Mouse (Mus musculus) lung, adult 2 months (tissue): ENCODE measurements around the gene Pnkp. TPM values are rescaled to one million over a fixed set of nuclear protein-coding genes. Genes with fewer than 3 reads are reported as not detected.

Experiments used
- DNase-seq: peaks from one replicate; pipeline ENCODE4 v3.0.0; 2022
- H3K4me1 ChIP-seq: fragments of 200-500 bp; 2 replicates; pipeline ENCODE4 v1.6.1; 2011; ENCODE audit warnings: low read length; ENCODE audit not compliant: control insufficient read depth, insufficient read depth
- H3K4me3 ChIP-seq: fragments of 200-500 bp; replicated peaks from 2 replicates; pipeline ENCODE3; 2011; ENCODE audit warnings: low read depth, mild to moderate bottlenecking, control low read depth, low read length; ENCODE audit errors: extremely low read depth
- CTCF ChIP-seq: fragments of 200-500 bp; IDR thresholded peaks from 2 replicates; pipeline ENCODE4 v1.5.1; 2011; ENCODE audit warnings: mild to moderate bottlenecking, low read length, control low read depth; ENCODE audit not compliant: insufficient read depth
- POLR2A ChIP-seq: fragments of 200-500 bp; IDR thresholded peaks from 2 replicates; pipeline ENCODE4 v1.6.1; 2011; ENCODE audit warnings: low read depth, mild to moderate bottlenecking, control low read depth, low read length, borderline replicate concordance; ENCODE audit errors: extremely low read depth
- WGBS: fragments of 180-500 bp; shearing (Covaris S2); methylation state at CpG from one replicate; pipeline ENCODE4 v1.1.7; 2018; 5-methylcytosine and 5-hydroxymethylcytosine counted together
- polyA plus RNA-seq: library from polyadenylated mRNA; depleted of rRNA; stranded (reverse); fragments of >200 nt; gene quantifications from 2 replicates; pipeline ENCODE4 v1.2.3, GENCODE M21; 2012

The Pnkp gene
- polyA plus RNA-seq, 1 experiment = 62.0 TPM

- WGBS = 22% methylated on average over 8 of the region's 8 CpGs
- TF ChIP-seq POLR2A = no peak
- no peak for TF ChIP-seq CTCF
- no peak overlapping the region for H3K4me3 ChIP-seq
- no peak for DNase-seq
- H3K4me1 ChIP-seq = peaks cover 10% of the 10 kb centered on the region
Measured at GRCm38 (mm10) chr7:44893197-44893596, 36.3 kb downstream of the Pnkp start.

GRCm38 (mm10) chr7:44894175-44894574, 37.2 kb downstream of the Pnkp start:
- WGBS = 85% methylated on average over 3 of the region's 3 CpGs
- H3K4me3 ChIP-seq = no peak overlapping the region
- TF ChIP-seq POLR2A = no peak
- no peak for DNase-seq
- peaks cover 10% of the 10 kb centered on the region for H3K4me1 ChIP-seq

GRCm38 (mm10) chr7:44895206-44895592, 38.3 kb downstream of the Pnkp start:
- TF ChIP-seq POLR2A = no peak
- no peak for TF ChIP-seq CTCF
- 47% methylated on average over 7 of the region's 7 CpGs for WGBS
- Histone ChIP-seq H3K4me1 (peaks cover 10% of the 10 kb centered on the region), H3K4me3 (peak overlapping the region; percentile 46)
- DNase-seq = no peak

- DNase-seq = peak; percentile 87
- Histone ChIP-seq H3K4me3 (peak within 1 kb of the TSS; percentile 71), H3K4me1 (peaks cover 10% of the 10 kb centered on the region)
- TF ChIP-seq CTCF (peak; percentile 63), POLR2A (peak; percentile 66; the same call in 1 of the 2 replicates)
- WGBS = under 1% methylated on average over 34 of the region's 34 CpGs
Measured at GRCm38 (mm10) chr7:44895593-44896434, 38.9 kb downstream of the Pnkp start, which contains the start of gene Fuz. Gene Fuz, plus strand, starts transcription at chr7:44896079.

- no peak for DNase-seq
- TF ChIP-seq CTCF = no peak
- no peak for TF ChIP-seq POLR2A
- WGBS = 21% methylated on average over 10 of the region's 10 CpGs
- peaks cover 7% of the 10 kb centered on the region for H3K4me1 ChIP-seq
- peak overlapping the region; percentile 71 for H3K4me3 ChIP-seq
Measured at GRCm38 (mm10) chr7:44896499-44896898, 39.6 kb downstream of the Pnkp start.

GRCm38 (mm10) chr7:44898607-44899006, 41.7 kb downstream of the Pnkp start:
- 47% methylated on average over 19 of the region's 19 CpGs for WGBS
- peak; percentile 27 for DNase-seq
- H3K4me1 ChIP-seq = peaks cover 4% of the 10 kb centered on the region
- TF ChIP-seq POLR2A (no peak), CTCF (0 out of 2 replicates have a peak, but pooled peaks have one; percentile 14)
- H3K4me3 ChIP-seq = no peak overlapping the region

- TF ChIP-seq CTCF (no peak), POLR2A (no peak)
- no peak overlapping the region for H3K4me3 ChIP-seq
- no peak for DNase-seq
- no peaks in the 10 kb centered on the region; the same call in none of the 2 replicates for H3K4me1 ChIP-seq
- 90% methylated on average over 11 of the region's 11 CpGs for WGBS
Measured at GRCm38 (mm10) chr7:44900632-44901031, 43.7 kb downstream of the Pnkp start.

- Histone ChIP-seq H3K4me3 (peak overlapping the region; percentile 76), H3K4me1 (no peaks in the 10 kb centered on the region; the same call in none of the 2 replicates)
- TF ChIP-seq CTCF (0 out of 2 replicates have a peak, but pooled peaks have one; percentile 11), POLR2A (peak; percentile 53; the same call in 1 of the 2 replicates)
- DNase-seq = peak; percentile 55
- 20% methylated on average over 21 of the region's 21 CpGs for WGBS
Measured at GRCm38 (mm10) chr7:44901230-44901722, 44.3 kb downstream of the Pnkp start.

GRCm38 (mm10) chr7:44905430-44905829, 48.5 kb downstream of the Pnkp start:
- Histone ChIP-seq H3K4me3 (no peak overlapping the region), H3K4me1 (no peaks in the 10 kb centered on the region; the same call in none of the 2 replicates)
- TF ChIP-seq CTCF (no peak), POLR2A (no peak)
- WGBS = 88% methylated on average over 20 of the region's 20 CpGs
- DNase-seq = no peak
